Mouse (Mus musculus) ES-E14 (cell line): ENCODE measurements around the gene Kncn.

Experiments used
- HCFC1 ChIP-seq: IDR thresholded peaks from 2 replicates; pipeline ENCODE4 v1.6.1; 2012; ENCODE audit warnings: low read length, inconsistent platforms, borderline replicate concordance; ENCODE audit not compliant: insufficient read depth
- MAFK ChIP-seq: IDR thresholded peaks from 2 replicates; pipeline ENCODE4 v1.6.1; 2014; ENCODE audit warnings: mild to moderate bottlenecking, low read depth, low read length, inconsistent platforms; ENCODE audit not compliant: insufficient read depth
- ZC3H11A ChIP-seq: IDR thresholded peaks from 2 replicates; pipeline ENCODE4 v1.6.1; 2012; ENCODE audit warnings: low read depth, mild to moderate bottlenecking, inconsistent platforms, low read length, borderline replicate concordance
- ZNF384 ChIP-seq: IDR thresholded peaks from 2 replicates; pipeline ENCODE4 v1.6.1; 2012; ENCODE audit warnings: low read depth, low read length, inconsistent platforms

- TF ChIP-seq ZNF384 (no peak), MAFK (no peak), ZC3H11A (no peak), HCFC1 (no peak)
Observed at GRCm38 (mm10) chr4:115922688-115923087, 38.5 kb downstream of the Kncn start.
